Mouse (Mus musculus) cerebellum, adult 2 months (tissue): Measurements from ENCODE around the gene Atp6ap1l.

Experiments
- CTCF ChIP-seq: fragments of 200-500 bp; IDR thresholded peaks from 2 replicates; pipeline ENCODE4 v1.5.1; 2011; ENCODE audit warnings: low read depth, mild to moderate bottlenecking, control low read depth, low read length, moderate library complexity, borderline replicate concordance; ENCODE audit not compliant: insufficient read depth
- POLR2A ChIP-seq: fragments of 200-500 bp; IDR thresholded peaks from 2 replicates; pipeline ENCODE4 v1.6.1; 2011; ENCODE audit warnings: low read length, control low read depth, borderline replicate concordance; ENCODE audit not compliant: insufficient read depth

DNA sequence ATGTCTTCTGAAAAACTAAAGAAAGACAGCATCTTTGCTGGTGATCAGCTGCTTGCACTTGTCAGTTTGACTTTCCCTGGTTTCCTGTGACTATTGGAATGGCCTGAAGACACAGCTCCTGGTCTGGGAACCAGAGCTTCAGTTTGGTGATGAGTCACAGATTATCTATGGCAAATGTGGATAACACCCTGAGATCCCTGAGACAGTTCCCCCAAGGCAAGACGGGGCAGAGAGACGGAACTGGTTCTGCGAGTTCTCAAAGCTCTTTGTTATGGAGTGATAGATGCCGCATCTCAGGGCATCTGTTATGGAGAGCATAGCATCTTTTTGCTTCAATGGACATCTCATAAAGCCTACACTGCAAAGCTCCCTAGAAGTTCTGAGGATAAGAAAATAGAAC lies 33.6 kb downstream of the Atp6ap1l start:
- TF ChIP-seq CTCF, result no peak
- TF ChIP-seq POLR2A, result no peak
